Mouse (Mus musculus): ENCODE data around the gene Lsm7.

The Lsm7 gene

DNA sequence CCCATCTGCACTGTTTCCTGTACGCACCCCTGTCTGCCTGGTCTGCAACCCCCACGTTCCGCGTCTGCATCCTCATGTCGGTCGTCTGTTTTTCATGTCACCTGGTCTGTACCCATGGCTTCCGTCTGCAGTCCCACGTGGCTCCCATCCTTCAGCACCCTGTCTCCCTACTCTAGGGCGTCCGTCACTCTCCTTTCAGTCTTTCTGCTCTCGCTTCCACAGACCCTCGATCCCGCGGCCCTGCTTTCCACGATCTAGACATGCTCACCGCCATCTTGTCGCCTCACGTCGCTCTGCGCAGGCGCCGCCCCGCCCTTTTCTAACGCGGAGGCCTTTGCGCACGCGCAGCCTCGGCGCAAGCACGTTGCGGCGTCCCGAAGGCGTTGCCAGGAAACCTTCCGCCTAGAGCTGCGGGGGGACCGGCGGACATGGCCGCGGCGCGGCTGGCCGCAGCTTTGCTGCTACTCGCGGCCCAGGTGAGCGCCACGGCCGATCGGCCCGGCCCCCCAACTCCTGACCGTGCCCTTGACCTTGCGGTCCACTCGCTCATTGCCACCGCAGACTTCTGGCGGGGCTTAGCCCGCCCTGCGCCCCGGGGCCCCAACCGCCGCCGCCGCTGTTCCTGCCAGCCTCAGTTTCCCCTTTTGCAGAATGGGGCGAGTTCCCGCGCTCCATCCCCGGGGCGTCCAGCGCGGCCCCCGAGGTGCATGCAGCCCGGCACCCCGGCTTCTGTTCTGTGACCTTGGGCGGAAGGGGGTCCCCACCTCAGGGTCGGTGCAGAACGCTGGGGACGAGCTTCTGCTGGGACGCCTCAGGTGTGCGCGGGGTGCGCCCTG, at the start of gene Lsm7, which contains the start of gene Sppl2b:
Gene Lsm7, minus strand, starts transcription at position 297 of the 836 bp plus-strand sequence.
Gene Sppl2b, plus strand, starts transcription at position 363 of the 836 bp plus-strand sequence.
- DNase-seq (ENCODE audit: low read depth, low spot score) = peak; percentile 98

DNA sequence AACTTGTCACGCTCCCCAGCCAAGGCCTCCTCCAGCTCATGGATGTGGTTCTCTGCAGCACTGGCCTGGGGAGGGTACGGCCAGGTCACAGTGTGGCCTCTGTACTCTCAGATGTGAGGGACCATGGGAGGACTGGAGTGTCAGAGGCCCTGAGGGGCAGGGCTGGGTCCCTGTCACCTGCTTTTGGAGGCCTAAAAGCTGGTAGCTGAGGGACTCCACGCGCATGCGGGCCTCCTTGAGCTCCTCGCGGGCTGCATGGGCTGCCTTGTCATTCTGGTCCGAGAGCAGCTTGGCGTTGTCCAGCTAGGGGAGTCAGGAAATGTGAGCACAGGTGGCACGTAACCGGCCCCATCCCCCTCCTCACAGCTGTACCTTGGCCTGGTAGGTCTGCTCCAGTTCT, 49.7 kb upstream of the Lsm7 start:
- DNase-seq (ENCODE audit: low read depth, low spot score) = no peak

DNA sequence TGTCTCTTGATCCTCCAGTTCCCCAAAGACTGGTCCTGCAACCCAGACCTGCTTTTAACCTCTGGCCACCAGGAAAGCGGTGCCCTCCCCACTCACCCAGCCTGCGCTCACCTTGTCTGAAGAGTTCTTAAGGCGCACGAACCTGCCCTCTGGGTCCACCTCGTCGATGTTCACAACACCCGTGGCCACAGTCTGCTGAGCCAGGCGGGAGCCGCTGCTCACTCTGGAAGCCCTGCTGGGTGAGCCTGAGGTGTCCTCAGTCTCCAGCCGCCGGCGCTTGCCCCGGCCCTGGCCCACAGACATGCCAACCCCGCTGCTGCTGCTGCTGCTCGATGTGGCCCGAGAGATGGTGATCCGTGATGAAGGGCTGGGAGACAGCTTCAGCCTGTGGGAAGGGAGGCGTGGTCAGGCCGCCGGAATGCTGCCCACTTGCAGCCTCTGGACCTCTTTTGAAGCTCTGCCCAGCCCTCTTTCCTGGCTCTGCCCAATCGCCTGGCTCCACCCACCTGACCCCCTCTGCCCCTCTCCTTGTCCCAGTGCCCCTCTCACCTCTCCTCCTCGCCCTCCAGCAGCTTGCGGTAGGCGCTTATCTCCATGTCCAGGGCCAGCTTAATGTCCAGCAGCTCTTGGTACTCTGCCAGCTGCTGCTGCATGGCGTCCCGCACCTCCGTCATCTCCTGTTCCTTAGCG, 49.1 kb upstream of the Lsm7 start:
- no peak for DNase-seq (ENCODE audit: low read depth, low spot score)

DNA sequence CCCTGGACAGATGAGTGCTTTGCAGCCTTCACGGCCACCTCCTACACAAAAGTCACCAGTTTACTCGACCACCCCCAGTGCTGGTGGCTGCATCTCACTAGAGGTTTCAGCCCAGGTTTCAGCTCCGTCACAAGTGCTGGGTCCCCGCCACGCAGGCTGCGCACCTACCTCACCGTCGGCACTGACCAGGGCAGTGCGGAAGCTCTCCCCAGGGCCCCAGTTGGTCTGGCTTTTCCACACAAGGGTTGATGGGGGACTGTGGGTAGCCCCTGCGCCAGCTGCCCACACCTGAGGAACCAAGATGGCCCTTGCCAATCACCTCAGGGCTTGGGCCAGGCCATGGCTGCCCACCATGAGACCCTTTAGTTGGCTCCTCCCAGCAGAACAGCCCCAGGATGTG, 48.3 kb upstream of the Lsm7 start:
- no peak for DNase-seq (ENCODE audit: low read depth, low spot score)

DNA sequence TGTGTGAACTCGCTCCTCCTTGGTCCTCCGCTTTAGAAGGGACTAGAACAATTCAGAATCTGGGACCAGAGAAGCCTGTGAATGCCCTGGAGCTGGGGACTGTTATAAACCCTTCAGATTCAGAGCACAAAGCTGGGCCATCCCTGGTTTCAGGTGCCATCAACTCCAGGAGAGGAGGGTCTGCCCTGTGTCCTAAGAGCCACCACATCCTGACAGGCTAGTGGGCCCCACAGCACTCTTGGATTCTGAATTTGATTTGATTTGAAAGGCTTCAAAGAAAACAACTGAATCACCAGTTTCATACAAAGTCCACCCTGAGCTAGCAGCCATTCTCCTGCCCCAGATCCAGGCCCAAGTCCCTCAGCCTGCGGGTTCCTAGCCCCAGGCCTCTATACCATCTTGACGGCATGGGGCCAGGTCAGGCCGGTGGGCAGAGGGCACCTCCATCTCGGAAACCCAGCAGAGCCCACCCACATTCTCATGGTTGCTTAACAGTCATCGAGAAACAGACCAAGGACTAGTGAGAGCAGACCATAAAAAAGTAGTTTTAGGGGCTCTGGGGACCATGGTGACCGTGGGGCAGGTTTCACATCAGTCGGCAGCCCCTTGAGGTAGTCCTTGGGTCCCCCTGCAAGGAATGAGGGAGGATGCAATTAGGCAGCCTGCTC, 47.4 kb upstream of the Lsm7 start:
- no peak for DNase-seq (ENCODE audit: low read depth, low spot score)

DNA sequence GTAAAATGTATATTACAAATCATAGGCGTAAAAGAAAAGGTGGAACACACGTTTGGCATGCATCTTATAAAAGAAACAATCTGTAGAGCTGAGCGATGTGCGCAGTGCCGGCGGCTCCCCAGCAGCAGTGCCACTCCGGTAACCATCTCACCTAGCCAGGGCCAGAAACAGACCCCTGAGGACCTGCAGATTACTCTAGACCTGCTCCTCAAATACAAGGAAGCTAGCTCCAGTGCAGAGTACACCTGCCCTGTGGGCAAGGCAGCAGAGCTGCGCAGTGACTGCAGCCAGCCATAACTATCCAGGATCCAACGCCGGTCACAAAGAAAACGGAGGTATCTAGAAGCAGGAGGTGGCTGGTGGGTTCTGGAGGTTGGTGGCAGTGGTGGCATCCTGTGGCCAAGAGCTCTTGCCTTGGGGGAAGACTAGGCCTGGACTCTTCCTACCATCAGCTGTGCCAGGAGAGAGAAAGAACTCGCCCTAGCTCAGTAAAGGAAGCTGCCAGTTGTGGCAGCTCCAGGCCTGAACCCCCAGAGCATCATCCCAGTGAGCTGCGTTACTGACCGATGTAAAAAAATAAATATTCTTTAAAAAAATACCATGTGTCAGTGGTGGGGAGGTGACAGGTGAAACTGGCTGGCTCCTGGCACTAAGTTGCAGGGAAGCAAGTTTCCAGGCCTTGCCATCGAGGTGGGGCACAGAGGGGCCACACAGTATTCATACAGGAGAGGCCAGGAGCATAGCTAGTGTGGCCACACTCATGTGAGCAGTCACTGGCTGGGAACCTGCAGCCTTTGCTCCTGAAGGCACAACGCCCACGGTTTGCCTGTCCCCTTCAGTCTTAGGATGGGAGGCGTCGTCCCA, 46.6 kb upstream of the Lsm7 start:
- no peak for DNase-seq (ENCODE audit: low read depth, low spot score)

DNA sequence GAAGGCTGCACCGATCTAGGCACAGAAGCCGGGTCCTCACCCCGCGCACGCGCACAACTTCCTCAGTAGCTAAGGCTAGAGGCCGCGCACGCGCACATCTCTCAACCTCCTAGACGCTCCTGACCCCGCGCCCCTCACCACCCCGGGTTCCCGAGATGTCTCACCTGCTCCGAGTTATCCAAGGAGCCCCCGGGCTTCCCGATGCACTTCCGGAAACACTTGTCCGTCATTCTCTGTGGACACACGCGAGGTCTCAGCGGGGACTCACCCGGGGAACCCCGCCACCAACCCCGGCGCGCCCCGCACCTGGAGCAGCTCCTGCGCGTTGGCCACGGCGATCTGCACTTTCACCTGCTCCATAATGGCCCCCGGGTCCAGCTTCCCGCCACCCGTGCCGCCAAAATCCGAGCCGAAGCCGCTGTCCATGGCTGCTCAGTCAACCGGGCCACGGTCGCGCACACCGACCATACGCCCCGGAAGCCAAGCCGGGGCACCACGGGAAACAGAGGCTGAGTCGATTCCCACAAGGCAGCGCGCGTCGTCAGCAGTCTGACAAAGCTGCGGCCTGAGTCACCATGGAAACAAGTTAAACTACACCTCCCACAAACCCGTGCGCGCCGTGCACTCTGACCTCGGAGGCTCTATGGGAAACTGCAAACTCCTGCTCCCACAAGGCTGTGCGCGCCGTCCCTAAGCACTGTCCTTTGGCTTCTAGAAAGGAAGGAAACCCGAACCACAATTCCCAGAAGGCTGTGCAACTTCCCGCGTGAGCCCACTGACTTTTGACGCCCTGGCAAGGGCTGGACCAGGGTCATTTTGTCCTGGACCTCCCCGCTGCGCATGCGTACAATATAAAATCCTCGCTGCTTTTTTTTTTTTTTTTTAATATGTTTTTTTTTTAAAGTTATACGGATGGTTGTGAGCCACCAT, 45.6 kb upstream of the Lsm7 start, which contains the start of gene Timm13:
Gene Timm13, minus strand, starts transcription at position 652 of the 930 bp plus-strand sequence.
- DNase-seq (ENCODE audit: low read depth, low spot score) = peak; percentile 100

DNA sequence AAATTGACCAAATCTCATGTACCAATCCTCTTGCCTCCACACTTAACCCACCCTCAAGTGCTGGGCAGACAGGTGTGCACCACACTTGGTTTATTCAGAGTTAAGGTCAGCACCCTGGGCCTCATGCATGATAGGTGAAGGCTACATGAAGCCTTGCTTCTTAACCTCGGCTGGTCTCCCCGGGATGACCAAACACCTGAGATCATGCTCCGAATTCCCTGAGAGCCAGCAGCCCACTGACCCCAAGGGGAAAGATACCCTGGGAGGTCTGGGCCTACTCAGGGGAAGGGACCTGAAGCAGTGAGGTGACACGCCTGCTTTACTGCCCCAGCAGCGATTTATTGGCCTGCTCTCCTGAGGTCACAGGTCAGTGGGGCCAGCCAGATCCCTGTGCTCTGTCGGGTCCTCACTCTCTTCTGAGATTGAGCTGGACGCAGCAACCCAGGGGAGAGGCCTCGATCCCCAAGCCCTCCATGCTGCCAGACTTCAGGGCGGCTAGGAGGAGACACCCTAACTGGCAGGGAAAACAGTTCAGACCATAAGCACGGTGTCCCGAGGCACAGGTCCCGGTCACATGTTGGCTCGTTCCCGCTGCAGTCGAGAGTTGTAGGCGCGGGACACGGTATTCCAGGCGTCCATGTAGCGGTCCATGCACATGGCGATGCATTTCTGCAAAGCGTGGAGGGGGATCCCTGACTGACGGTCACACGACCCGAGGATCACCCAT, 44.7 kb upstream of the Lsm7 start:
- no peak for DNase-seq (ENCODE audit: low read depth, low spot score)

DNA sequence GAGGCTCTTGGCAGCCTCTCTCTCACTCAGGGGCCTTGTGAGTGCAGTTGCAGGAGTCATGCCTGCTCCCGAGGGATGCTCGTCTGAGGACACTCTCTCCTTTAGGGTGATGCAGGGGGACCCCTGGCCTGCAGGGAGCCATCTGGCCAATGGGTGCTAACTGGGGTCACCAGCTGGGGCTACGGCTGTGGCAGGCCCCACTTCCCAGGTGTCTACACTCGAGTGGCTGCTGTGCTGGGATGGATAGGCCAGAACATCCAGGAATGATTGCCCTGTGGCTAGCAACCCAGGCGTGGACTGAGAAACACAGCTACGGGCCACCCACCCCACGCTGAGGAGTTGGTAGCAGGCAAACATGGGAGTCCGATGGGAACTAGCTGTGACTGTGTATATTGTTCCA, 44.1 kb upstream of the Lsm7 start:
- no peak for DNase-seq (ENCODE audit: low read depth, low spot score)

DNA sequence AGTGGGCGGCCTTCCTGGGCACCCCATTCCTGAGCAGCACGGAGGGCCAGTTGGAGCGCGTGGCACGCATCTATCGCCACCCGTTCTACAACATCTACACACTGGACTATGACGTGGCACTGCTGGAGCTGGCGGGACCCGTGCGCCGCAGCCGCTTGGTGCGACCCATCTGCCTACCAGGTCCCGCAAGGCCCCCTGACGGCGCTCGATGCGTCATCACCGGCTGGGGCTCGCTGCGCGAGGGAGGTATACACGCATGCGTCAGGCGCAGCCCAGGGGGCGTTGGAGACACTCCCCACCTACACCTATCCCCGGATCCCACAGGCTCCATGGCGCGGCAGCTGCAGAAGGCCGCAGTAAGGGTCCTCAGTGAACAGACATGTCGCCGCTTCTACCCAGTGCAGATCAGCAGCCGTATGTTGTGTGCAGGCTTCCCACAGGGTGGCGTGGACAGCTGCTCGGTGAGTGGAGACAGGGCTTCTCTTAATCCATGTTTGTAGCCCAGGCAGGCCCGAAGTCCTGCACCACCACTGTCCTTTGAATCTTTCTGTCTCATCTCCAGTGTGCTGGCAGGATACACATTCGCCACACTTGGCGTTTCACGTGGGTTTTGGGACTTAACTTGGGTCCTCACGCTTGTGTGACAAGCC, 43.0 kb upstream of the Lsm7 start:
- peak; percentile 89 for DNase-seq (ENCODE audit: low read depth, low spot score)

DNA sequence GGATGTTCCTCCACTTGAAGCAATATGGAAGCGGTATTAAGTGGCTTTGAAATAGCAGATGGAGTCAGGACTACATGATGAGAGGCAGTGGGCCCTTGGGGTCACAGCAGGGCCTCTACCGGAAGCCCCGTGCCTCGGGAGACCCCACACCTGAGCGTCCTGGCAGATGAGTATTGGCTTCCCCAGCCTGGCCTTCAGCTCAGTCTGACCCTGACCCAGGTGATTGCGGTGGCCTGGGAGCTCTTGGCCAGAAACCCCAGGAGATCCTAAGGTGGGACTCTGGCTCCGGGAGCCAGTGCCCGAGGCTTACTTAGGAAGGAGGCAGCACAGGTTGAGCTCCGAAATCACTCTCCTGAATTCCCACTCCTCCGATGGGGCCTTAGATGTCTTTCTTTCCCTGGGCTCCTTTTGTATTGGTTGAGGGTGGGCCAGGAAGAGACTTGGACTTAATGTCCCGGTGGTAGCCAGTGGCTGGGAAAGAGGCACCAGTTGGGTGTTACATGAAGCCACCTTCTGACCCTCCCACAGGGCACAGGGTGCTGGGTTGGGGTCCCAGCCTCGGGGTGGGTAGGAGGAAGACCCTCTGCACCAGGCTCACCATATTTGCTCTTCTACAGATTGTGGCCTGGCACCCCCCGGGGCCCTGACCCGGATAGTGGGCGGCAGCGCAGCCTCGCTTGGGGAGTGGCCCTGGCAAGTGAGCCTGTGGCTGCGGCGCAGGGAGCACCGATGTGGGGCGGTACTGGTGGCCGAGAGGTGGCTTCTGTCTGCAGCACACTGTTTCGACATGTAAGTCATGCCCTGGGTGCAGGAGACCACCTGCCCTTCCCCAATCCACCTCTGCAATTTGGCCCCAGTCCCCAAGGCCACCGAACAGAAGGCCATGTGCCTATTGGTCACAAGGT, 41.8 kb upstream of the Lsm7 start:
- no peak for DNase-seq (ENCODE audit: low read depth, low spot score)

DNA sequence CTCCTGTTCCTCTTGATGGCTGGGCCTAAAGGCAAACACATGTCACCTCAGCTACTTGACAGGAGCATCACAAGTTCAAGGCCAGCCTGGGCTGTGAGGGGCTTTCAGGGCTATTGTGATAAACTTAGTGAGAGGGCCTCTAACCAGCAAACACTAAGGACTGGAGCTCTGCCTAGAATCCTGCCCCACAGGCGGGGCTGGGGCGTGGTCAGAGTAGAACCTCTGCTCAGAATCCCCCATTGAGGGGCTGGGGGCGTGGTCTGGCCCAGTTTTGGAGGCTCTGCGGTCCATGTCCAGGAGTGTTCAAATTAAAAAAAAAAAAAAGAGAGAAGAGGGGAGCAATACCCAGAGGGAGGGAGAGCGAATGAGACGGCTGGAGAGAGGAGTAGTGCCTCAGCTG, 40.7 kb upstream of the Lsm7 start:
- DNase-seq (ENCODE audit: low read depth, low spot score) = no peak

DNA sequence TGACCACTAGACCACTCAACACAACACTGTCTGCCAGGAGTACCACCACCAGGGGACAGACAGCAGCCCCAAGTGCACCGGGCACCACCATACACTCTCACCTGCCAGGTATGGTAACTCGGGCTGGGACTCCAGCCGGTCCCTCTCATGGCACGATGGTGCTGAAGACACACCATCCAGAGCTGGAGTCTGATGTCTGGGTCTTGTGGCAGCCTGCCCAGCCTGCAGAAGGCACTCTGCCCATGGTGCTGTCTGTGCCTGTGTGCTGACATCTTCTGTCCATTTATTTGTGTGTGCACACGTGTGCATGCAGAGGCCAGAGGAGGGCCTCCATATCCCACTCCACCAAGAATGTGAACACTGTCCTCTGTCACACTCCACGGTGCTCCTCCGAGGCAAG, 40.1 kb upstream of the Lsm7 start:
- no peak for DNase-seq (ENCODE audit: low read depth, low spot score)

DNA sequence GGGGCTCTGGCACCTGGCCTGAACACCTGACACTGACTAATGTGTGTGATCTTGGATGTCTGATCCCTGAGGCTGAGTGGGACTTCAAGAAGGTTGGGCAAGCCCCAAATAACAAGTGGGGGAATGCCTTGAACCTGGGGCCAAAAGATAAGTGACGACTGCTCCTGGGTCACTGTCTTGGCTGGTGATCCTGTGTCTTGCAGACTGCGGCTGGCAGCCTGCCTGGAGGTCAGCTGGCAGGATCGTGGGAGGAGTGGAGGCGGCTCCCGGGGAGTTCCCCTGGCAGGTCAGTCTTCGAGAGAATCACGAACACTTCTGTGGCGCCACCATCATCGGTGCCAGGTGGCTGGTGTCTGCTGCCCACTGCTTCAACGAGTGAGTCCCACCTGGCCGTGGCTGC, 32.2 kb upstream of the Lsm7 start:
- DNase-seq (ENCODE audit: low read depth, low spot score) = peak; percentile 72

DNA sequence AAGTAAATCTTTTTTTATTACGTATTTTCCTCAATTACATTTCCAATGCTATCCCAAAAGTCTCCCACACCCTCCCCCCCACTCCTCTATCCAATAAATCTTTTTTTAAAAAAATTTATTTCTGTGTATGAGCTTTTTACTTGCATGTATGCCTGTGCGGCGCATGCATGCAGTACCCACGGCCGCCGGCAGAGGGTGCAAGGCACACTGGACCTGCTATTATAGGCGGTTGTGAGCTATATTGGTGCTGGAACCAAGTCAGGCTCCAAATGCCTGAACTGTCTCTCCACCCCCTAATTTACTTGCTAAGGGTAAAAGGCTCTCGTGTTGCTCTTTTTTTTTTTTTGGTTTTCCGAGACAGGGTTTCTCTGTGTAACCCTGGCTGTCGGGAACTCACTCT, 26.3 kb upstream of the Lsm7 start:
- peak; percentile 66 for DNase-seq (ENCODE audit: low read depth, low spot score)

DNA sequence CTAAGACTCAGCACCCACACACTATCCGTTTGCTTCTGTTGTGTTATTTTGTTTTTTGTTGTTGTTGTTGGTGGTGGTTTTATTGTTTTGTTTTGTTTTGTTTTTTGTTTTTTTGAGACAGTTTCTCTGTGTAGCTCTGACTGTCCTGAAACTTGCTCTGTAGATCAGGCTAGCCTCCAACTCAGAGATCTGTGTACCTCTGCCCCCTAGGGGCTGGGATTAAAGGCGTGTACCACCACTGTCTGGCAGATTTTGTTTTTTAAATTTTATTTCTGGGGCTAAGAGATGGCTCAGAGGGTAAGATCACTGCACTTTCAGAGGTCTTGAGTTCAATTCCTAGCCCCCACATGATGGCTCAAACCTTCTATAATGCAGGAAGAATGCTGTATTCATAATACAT, 25.9 kb upstream of the Lsm7 start:
- no peak for DNase-seq (ENCODE audit: low read depth, low spot score)

DNA sequence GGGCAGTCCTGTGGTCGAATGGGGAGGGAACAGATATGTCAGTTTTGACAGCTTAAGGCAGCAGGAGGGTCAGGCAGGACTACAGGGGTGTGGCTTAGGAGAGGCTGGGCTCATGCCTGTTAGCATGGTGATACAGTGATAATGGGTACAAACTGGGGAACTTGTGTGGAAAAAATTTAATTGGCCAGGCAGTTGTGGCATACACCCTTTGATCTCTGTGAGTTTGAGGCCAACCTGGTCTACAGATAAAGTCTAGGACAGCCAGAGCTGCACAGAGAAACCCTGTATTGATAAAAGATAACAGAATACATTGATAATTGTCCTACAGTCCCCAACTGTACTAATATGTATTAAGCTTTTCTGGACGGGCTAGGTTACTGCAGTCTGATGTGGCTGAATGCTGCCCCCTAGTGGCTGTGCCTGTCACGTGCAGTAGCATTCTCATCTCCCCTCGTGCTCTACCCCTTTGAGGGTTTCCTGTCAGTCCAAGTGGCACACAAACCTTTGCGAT, 25.2 kb upstream of the Lsm7 start:
- DNase-seq (ENCODE audit: low read depth, low spot score) = peak; percentile 81

DNA sequence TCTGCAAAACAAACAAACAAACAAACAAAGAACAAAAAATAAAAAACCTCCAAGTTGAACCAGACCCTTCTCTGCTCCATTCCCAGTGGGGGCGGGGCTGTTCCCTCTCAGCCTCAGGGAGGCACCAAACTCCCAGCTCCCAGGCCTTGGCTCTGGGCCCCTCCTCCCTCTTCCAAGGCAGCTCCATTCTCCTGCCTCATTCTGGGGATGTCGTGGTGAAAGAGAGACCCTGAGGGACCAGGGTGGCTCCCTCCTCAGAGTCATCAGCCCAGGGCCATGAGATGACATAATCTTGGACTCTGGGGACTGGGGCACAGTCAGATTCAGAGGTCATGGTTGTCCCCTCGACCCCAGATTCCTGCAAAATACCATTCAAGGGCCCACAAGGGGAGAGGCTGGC, 21.6 kb upstream of the Lsm7 start:
- DNase-seq (ENCODE audit: low read depth, low spot score) = no peak

Measured in brain, adult 2 months (tissue).